Mouse (Mus musculus) T-helper 2 cell (primary cell): ENCODE results near the gene Scmh1.

Experiments
- in situ Hi-C: fragments of 300-600 bp; cut with MboI, MseI; formaldehyde crosslinking; loops from one replicate; pipeline ENCODE4 v1.15.1; 2025; ENCODE audit warnings: high pct_unique_total_duplicates

Scmh1 gene

GRCm38 (mm10) chr4:120544896-120545295, 139.8 kb downstream of the Scmh1 start:
- in situ Hi-C loops = no loop called here

GRCm38 (mm10) chr4:120556592-120556991, 151.5 kb downstream of the Scmh1 start:
- in situ Hi-C loops = loop anchor here (10.0 to 25.0 kb wide), 2 partner anchors 552 to 1269 kb away; partner anchors contain the start of gene Ybx1

GRCm38 (mm10) chr4:120565726-120566125, 160.6 kb downstream of the Scmh1 start:
- in situ Hi-C loops = loop anchor here (25.0 kb wide), 1 partner anchor 1278 kb away; the partner anchor contains the start of gene Ybx1

DNA sequence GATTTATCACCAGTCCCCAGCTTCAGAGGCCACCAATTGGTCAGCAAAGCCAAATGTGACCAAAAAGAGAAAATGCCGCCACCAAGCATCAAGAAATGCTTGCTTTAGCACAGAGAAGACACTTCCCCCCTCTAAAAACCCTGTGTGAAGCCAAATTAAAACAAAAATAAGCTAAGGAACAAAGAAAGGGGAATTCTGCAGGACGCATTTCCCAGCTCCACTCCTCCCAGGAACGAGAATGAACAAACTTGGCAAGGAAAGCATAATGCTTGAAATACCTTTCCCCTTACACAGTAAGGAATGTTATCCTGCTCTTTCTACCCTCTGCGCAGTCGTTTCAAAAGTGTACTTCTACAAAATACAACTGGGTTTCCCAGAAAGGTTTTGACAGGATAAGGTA, 162.9 kb downstream of the Scmh1 start:
- in situ Hi-C loops = loop anchor here (25.0 kb wide), 1 partner anchor 1281 kb away; the partner anchor contains the start of gene Ybx1

- in situ Hi-C loops = loop anchor here (25.0 kb wide), 1 partner anchor 1282 kb away; the partner anchor contains the start of gene Ybx1
These were observed 163.9 kb downstream of the Scmh1 start for GRCm38 (mm10) chr4:120569025-120569424.

DNA sequence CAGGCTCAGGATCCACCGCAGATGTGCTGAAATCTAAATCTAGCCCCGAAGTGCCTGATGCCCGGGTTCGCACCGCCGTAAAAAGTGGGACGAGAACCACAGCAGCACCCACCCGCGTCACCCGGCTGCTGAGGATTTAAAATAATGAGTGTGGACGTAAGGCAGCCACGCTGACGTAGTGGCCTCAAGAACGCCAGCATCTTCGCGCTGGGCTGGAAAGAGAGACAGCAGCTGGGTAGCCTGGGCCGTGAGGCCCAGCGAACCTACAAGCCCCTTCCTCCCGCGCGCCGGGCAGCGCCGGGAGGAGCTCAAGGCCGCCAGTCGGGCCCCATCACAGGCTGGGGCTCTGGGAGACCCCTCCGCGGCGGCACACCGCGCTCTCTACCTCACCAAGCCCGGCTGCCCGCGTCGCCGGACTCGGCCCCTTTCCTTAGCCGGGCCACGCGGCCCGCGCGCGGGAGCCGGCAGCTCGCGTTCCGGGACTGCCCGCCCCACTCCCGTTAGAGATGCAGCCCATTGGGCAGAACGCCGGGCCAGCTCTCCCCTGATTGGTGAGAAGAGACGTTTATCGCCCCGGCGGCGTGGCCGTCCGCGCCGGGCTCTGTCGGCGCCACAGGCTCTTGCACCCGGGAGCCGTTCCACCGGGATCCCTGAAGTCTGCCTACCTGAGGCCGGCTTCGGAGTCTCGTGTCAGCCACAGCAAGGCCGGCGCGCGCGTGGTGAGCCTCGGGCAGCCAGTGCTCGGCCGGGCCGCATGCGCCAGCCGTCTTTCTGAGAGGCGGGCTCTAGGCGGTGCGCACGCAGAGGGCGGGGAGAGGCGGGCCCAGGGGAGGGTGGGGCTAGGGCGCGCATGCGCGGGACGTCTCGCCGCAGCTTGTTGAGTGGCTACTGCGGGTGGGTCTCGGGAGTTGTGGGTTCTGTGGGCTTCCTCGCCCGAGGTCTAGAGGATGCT, 164.7 kb downstream of the Scmh1 start, which contains the start of gene Ctps:
Ctps (minus strand) TSS at position 791 of the 952 bp plus-strand sequence.
- in situ Hi-C loops = loop anchor here (25.0 kb wide), 1 partner anchor 1282 kb away; the partner anchor contains the start of gene Ybx1

DNA sequence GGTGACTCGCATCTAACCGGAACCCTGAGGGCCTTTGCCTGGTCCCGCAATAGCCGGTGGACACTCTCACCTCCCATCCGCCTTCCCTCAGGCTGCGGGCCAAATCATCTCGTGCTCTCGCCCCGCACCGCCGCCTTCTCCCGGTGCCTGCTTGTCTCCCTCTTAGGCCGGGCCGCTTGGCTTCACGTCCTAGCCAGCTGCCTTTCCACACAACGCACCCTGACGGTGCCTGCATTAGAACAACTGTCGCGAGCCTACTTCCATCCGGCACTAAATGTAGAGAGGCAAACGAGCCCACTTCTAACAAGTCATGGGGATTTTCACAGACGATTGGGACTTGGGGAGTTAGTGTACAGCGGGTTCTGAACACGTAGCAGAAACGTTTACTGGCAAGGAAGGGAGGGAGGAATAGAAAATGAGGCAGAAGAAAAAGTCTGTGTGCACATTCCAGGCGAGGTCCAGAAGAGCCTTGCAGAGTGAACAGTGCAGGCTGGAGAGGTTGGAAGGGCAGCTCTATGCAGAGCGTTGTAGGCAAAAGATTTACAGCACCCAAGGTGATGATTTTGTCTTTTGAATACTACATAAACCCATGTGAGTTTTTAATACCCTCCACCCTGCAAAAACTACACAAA, 165.5 kb downstream of the Scmh1 start:
- in situ Hi-C loops = loop anchor here (25.0 kb wide), 1 partner anchor 1283 kb away; the partner anchor contains the start of gene Ybx1

DNA sequence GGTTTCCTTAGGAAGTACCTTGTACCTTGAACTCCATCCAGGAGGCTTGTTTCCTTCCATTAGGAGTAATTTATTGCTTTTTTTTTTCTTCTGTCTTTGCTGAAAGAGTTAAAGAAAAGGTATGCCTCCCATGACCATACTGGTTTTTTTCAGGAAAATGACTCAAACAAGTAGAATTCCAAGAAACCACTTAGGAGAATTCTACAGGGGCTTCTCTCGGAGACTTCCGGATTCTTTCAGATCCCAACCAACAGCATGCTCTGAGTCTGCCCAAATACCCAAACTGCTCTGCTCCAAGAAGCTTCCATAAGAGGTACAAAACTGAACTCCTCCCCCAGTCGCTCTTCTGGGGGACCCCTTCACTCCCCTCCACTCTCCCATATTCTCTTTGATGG, 166.0 kb downstream of the Scmh1 start:
- in situ Hi-C loops = loop anchor here (25.0 kb wide), 1 partner anchor 1284 kb away; the partner anchor contains the start of gene Ybx1

DNA sequence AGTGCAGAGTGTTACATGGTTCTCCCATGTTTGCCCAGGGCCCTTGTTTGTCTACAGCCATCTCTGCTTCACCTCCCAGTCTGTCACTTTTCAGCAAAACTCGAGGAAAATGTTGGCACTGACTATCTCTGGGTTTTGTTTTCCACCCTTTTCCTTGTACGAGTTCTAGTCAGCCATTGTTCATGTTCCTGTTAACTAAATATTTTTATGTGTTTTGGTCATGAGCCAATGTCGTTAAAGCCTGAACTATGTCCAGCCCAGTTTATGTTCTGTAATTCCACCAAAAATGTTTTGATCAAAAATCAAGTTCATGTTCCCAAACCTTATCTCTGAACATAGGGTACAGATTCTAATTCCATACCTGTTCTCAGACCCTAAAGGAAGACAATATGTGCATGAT, 166.6 kb downstream of the Scmh1 start:
- in situ Hi-C loops = loop anchor here (25.0 kb wide), 1 partner anchor 1284 kb away; the partner anchor contains the start of gene Ybx1
